Mouse (Mus musculus): ENCODE data around the gene Herc4.
"Not testable (repeated sequence)": the region's sequence is repeated elsewhere in the genome, so short reads cannot be mapped to it uniquely, and the experiment has no call there.

Gene Herc4

GRCm38 (mm10) chr10:63350666-63351065 lies 107.1 kb downstream of the Herc4 start:
- no peak for DNase-seq (ENCODE audit: low read depth, low spot score)

DNA sequence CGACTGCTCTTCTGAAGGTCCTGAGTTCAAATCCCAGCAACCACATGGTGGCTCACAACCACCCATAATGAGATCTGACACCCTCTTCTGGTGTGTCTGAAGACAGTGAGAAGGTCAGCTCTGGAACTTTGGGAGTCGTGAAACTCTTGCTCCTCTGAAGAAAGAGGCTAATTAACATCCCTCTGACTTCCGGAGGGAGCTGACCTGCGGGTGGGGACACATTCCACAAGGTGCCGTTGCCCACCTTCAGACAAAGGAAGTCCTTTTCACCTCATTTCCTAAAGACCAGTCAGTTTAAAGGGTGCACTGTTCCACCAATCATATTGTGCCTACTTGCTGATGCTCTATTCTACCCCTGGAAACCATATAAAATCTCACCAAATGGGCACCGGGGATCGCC lies 107.5 kb downstream of the Herc4 start:
- DNase-seq (ENCODE audit: low read depth, low spot score), result not testable (repeated sequence)

GRCm38 (mm10) chr10:63352111-63352510 lies 108.5 kb downstream of the Herc4 start:
- no peak for DNase-seq (ENCODE audit: low read depth, low spot score)

GRCm38 (mm10) chr10:63360502-63360901 lies 116.9 kb downstream of the Herc4 start:
- no peak for DNase-seq (ENCODE audit: low read depth, low spot score)

GRCm38 (mm10) chr10:63365918-63366455 lies 122.4 kb downstream of the Herc4 start:
- DNase-seq (ENCODE audit: low read depth, low spot score), result no peak

- no peak for DNase-seq (ENCODE audit: low read depth, low spot score)
Measured at GRCm38 (mm10) chr10:63367386-63367785, 123.8 kb downstream of the Herc4 start.

All from c-Kit-negative CD71-positive TER-119-positive erythroid progenitor cells, embryonic 14.5 days (primary cell).